Mouse (Mus musculus): ENCODE results near the gene Mrrf.

DNA sequence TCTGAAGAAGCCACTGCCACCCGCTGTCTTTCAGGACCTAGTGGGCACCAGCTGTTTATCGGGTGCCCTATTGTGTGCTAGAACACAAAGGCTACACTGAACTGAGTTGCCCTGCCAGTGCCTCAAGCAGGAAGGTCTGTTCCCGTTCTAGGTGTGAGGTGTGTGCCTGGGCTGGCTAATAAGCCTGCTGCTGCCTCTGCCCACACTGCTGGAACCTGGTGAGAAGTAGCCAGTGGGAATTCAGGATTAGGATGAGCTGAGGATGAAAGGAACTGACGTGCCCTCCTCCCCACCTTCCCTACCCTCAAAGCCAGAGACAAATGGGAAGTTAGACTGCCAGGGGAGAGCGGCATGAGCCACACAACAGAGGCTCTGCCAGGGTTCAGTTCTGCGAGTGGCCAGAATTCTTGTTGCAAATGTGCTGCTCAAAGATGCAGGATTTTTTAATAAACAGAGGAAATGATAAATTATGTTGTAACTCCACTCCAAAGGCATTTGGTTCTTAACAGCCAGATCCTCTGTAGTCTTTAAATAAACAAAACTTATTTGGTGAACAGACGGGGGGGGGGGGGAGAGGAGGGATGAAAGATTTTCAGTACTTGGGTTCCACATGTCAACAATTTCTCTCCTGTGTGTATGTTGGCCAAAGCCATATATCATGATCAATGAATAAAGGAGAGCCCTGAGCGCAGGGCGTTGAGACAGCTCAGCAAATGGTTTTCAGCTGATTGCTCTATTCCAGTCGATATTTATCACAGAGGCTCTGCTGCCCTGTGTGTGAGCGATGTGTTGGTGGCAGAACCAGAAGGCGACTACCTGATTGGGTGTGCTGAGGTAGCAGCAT is 55.1 kb downstream of the Mrrf start:
- TF ChIP-seq CTCF (IDR thresholded peaks at IDR 0.05; ENCODE audit: borderline replicate concordance, insufficient read depth, low read length) (no peak), POLR2A (IDR thresholded peaks at IDR 0.05; ENCODE audit: low read depth, low read length) (no peak)

All from embryonic fibroblast, embryonic 13.5 days (primary cell).